Mouse (Mus musculus) right cerebral cortex, postnatal 4 days (tissue): ENCODE measurements around the gene Vsx1.
A peak's percentile ranks its signal among the peaks of the same experiment; 100 is the strongest.

Source experiments
- DNase-seq: peaks from one replicate; pipeline ENCODE4 v3.0.0-alpha.2; 2022

Gene Vsx1

GRCm38 (mm10) chr2:150643726-150644415, 45.3 kb downstream of the Vsx1 start:
- peak; percentile 42 for DNase-seq

DNA sequence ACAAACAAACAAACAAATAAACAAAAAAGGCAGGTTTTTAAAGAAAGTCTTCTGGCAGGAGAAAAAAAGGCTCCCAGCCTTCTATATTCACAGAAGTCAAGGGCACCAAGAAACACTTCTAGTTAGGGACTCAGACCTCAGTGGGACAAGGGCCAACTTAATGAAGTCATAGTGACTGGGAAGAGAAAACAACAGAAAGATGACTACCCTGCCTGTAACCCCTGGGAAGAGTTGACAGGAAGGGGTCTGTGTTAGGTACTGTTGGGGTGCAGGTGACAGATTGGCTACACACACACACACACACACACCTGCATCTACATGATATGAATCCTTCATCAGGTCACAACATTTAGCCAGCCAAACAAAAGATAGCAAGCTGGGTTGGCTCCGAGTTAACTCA, 46.0 kb downstream of the Vsx1 start:
- no peak for DNase-seq

DNA sequence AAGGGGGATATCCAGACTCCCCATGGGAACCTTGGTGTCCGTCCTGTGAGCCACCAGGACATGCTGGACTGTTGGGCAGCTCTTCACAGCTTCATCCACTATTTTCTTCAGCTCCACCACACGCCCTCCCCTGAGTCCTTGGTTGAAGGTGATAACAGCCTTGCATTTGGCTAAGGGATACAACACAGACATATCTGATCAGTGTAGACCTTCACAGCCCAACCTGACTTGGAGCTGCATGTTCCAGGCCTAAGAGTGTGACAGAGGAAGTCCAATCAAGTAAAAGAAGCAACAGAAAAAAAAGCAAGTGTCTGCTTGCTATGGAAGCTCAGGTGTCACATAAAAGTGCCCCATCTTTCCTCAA, 50.8 kb downstream of the Vsx1 start:
- DNase-seq = no peak

- no peak for DNase-seq
Observed at GRCm38 (mm10) chr2:150637702-150638369, 51.3 kb downstream of the Vsx1 start.

DNA sequence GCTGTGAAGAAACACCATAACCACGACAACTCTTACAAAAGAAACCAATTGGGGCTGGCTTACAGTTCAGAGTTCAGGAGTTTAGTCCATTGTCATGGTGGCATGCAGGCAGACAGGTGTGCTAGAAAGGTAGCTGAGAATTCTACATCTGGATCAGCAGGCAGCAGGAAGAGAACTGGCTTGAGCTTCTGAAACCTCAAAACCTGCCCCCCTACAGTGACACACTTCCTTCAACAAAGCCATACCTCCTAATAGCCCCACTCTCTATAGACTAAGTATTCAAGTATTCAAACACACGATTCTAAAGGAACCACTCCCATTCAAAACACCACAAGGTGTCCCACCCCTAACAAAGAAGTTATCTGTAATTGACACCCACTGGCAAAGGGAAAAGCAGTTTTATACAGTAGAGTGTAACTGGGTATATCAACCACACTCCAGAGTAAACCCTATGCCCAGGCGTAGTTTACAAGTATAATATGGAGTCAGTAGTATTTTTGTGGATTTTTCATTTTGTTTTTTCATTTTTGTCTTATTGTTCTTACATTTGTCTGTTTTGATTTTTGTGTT, 53.2 kb downstream of the Vsx1 start:
- no peak for DNase-seq
